Mouse (Mus musculus) stomach, embryonic 16.5 days (tissue): ENCODE measurements around the gene Zfp444. TPM values are rescaled to one million over a fixed set of nuclear protein-coding genes. Genes with fewer than 3 reads are reported as not detected.

ENCODE experiments used
- ATAC-seq: fragments of 200-750 bp; cut with Nextera tagmentation; 2 replicates; pipeline ENCODE4 v1.8.0; 2017; ENCODE audit warnings: moderate number of reproducible peaks, moderate TSS enrichment; ENCODE audit not compliant: insufficient read depth, low FRiP score
- H3K27ac ChIP-seq: fragments of 300-500 bp; sonication (generic); 2 replicates; pipeline ENCODE4 v1.5.1; 2014; ENCODE audit warnings: low read length
- H3K27me3 ChIP-seq: fragments of 300-500 bp; sonication (generic); 2 replicates; pipeline ENCODE4 v1.6.1; 2014; ENCODE audit warnings: low read length, control low read depth, mixed read lengths; ENCODE audit not compliant: control insufficient read depth, insufficient read depth
- H3K36me3 ChIP-seq: fragments of 300-500 bp; sonication (generic); 2 replicates; pipeline ENCODE4 v1.6.1; 2014; ENCODE audit warnings: low read length; ENCODE audit not compliant: control insufficient read depth, insufficient read depth
- H3K4me1 ChIP-seq: fragments of 300-500 bp; sonication (generic); 2 replicates; pipeline ENCODE4 v1.6.1; 2014; ENCODE audit warnings: low read length, control low read depth, mixed read lengths; ENCODE audit not compliant: control insufficient read depth, insufficient read depth
- H3K4me2 ChIP-seq: fragments of 300-500 bp; sonication (generic); 2 replicates; pipeline ENCODE4 v1.6.1; 2014; ENCODE audit warnings: low read depth, low read length, mixed read lengths
- H3K4me3 ChIP-seq: fragments of 300-500 bp; sonication (generic); replicated peaks from 2 replicates; pipeline ENCODE4 v1.5.1; 2014; ENCODE audit warnings: mild to moderate bottlenecking, low read length
- H3K9ac ChIP-seq: fragments of 300-500 bp; sonication (generic); 2 replicates; pipeline ENCODE4 v1.6.1; 2014; ENCODE audit warnings: low read length
- H3K9me3 ChIP-seq: fragments of 300-500 bp; sonication (generic); replicated peaks from 2 replicates; pipeline ENCODE4 v1.6.1; 2016; ENCODE audit warnings: low read length, control low read depth; ENCODE audit not compliant: control insufficient read depth
- WGBS: fragments of 180-500 bp; shearing (Covaris S2); extraction: QIAGEN DNeasy Blood & Tissue Kit; methylation state at CpG from one replicate; pipeline ENCODE4 v1.1.7; 2014; 5-methylcytosine and 5-hydroxymethylcytosine counted together
- polyA plus RNA-seq: library from polyadenylated mRNA; unstranded; fragments of >200 nt; fragmentation: Nextera tagmentation; extraction: Ambion mirVana; gene quantifications from 2 replicates; pipeline ENCODE4 v1.2.1, GENCODE M21; 2015

Zfp444 gene
- 28.8 and 32.7 TPM in 2 replicates for polyA plus RNA-seq

- Histone ChIP-seq H3K4me2 (peak within 1 kb of the TSS; percentile 83), H3K9ac (peak within 1 kb of the TSS; percentile 86), H3K4me3 (peak within 1 kb of the TSS; percentile 81), H3K27ac (peak within 1 kb of the TSS; percentile 82), H3K4me1 (peaks cover 7% of the 10 kb centered on the region; the same call in 1 of the 2 replicates), H3K36me3 (no peaks in the 10 kb centered on the region), H3K27me3 (no peaks in the 10 kb centered on the region), H3K9me3 (no peaks in the 10 kb centered on the region)
- peak; percentile 97 for ATAC-seq
- WGBS: under 1% methylated on average over 37 of the region's 37 CpGs
Observed at GRCm38 (mm10) chr7:6172006-6172649, at the start of gene Zfp444. TSS of gene Zfp444 (plus strand) at chr7:6172226.

GRCm38 (mm10) chr7:6126690-6127448 lies 45.2 kb upstream of the Zfp444 start:
- H3K4me3 ChIP-seq: no peak overlapping the region
- peaks cover 4% of the 10 kb centered on the region for H3K36me3 ChIP-seq
- H3K4me2 ChIP-seq: no peak overlapping the region
- H3K4me1 ChIP-seq: no peaks in the 10 kb centered on the region
- no peak overlapping the region for H3K27ac ChIP-seq
- no peaks in the 10 kb centered on the region for H3K27me3 ChIP-seq
- WGBS: 28% methylated on average over 7 of the region's 7 CpGs
- H3K9ac ChIP-seq: no peak overlapping the region
- H3K9me3 ChIP-seq: 0 out of 2 replicates have a peak, but pooled peaks cover under 1% of the 10 kb centered on the region
- peak; percentile 71; the same call in 1 of the 2 replicates for ATAC-seq

GRCm38 (mm10) chr7:6130346-6130745 lies 41.7 kb upstream of the Zfp444 start:
- peaks cover 31% of the 10 kb centered on the region for H3K36me3 ChIP-seq
- WGBS: 38% methylated on average over 4 of the region's 4 CpGs
- H3K4me3 ChIP-seq: no peak overlapping the region
- no peaks in the 10 kb centered on the region for H3K27me3 ChIP-seq
- peaks cover 11% of the 10 kb centered on the region; the same call in 1 of the 2 replicates for H3K9me3 ChIP-seq
- no peak overlapping the region for H3K9ac ChIP-seq
- ATAC-seq: no peak
- H3K4me1 ChIP-seq: no peaks in the 10 kb centered on the region
- H3K27ac ChIP-seq: no peak overlapping the region
- no peak overlapping the region for H3K4me2 ChIP-seq

- no peaks in the 10 kb centered on the region for H3K27me3 ChIP-seq
- WGBS: 81% methylated on average over 30 of the region's 30 CpGs
- no peak overlapping the region for H3K9ac ChIP-seq
- no peak overlapping the region for H3K27ac ChIP-seq
- H3K9me3 ChIP-seq: peaks cover 11% of the 10 kb centered on the region; the same call in 1 of the 2 replicates
- H3K36me3 ChIP-seq: peaks cover 31% of the 10 kb centered on the region
- H3K4me2 ChIP-seq: no peak overlapping the region
- no peaks in the 10 kb centered on the region for H3K4me1 ChIP-seq
- no peak overlapping the region for H3K4me3 ChIP-seq
- no peak for ATAC-seq
Observed at GRCm38 (mm10) chr7:6132646-6133045, 39.4 kb upstream of the Zfp444 start.

- no peak for ATAC-seq
- Histone ChIP-seq H3K4me1 (no peaks in the 10 kb centered on the region), H3K4me2 (no peak overlapping the region), H3K9me3 (peaks cover 11% of the 10 kb centered on the region; the same call in 1 of the 2 replicates), H3K4me3 (no peak overlapping the region), H3K27ac (no peak overlapping the region), H3K27me3 (no peaks in the 10 kb centered on the region), H3K9ac (no peak overlapping the region), H3K36me3 (peaks cover 34% of the 10 kb centered on the region)
Observed at GRCm38 (mm10) chr7:6136497-6136896, 35.5 kb upstream of the Zfp444 start.

- ATAC-seq: no peak
- Histone ChIP-seq H3K4me2 (no peak overlapping the region), H3K4me1 (no peaks in the 10 kb centered on the region), H3K36me3 (peaks cover 15% of the 10 kb centered on the region), H3K9ac (no peak overlapping the region), H3K4me3 (no peak overlapping the region), H3K9me3 (no peaks in the 10 kb centered on the region), H3K27ac (no peak overlapping the region), H3K27me3 (no peaks in the 10 kb centered on the region)
- 54% methylated on average over 3 of the region's 3 CpGs for WGBS
Observed at GRCm38 (mm10) chr7:6139295-6139694, 32.7 kb upstream of the Zfp444 start.

- no peak for ATAC-seq
- WGBS: 70% methylated on average over 2 of the region's 2 CpGs
- Histone ChIP-seq H3K9me3 (no peaks in the 10 kb centered on the region), H3K27ac (no peak overlapping the region), H3K27me3 (no peaks in the 10 kb centered on the region), H3K9ac (no peak overlapping the region), H3K4me2 (no peak overlapping the region), H3K4me1 (peaks cover 35% of the 10 kb centered on the region), H3K36me3 (peaks cover 9% of the 10 kb centered on the region; the same call in 1 of the 2 replicates), H3K4me3 (no peak overlapping the region)
Observed at GRCm38 (mm10) chr7:6143991-6144531, 28.0 kb upstream of the Zfp444 start.

- no peak overlapping the region for H3K4me2 ChIP-seq
- H3K27me3 ChIP-seq: no peaks in the 10 kb centered on the region
- no peak overlapping the region for H3K4me3 ChIP-seq
- ATAC-seq: no peak
- no peak overlapping the region for H3K9ac ChIP-seq
- H3K4me1 ChIP-seq: peaks cover 38% of the 10 kb centered on the region
- H3K27ac ChIP-seq: peak overlapping the region; percentile 25
- 74% methylated on average over 8 of the region's 8 CpGs for WGBS
- peaks cover 6% of the 10 kb centered on the region; the same call in 1 of the 2 replicates for H3K36me3 ChIP-seq
- no peaks in the 10 kb centered on the region for H3K9me3 ChIP-seq
Observed at GRCm38 (mm10) chr7:6145423-6146188, 26.4 kb upstream of the Zfp444 start.
